Mouse (Mus musculus) midbrain, embryonic 10.5 days (tissue): ENCODE measurements around the gene Pgk1. TPM values are rescaled to one million over a fixed set of nuclear protein-coding genes. Genes with fewer than 3 reads are reported as not detected.
A peak's percentile ranks its signal among the peaks of the same experiment; 100 is the strongest.
"Not testable (repeated sequence)": the region's sequence is repeated elsewhere in the genome, so short reads cannot be mapped to it uniquely, and the experiment has no call there.

ENCODE experiments used
- DNase-seq: peaks from one replicate; pipeline ENCODE4 v3.0.0-alpha.2; 2017; ENCODE audit warnings: low spot score
- H3K27ac ChIP-seq: fragments of 300-500 bp; sonication (generic); replicated peaks from 2 replicates; pipeline ENCODE4 v1.5.1; 2016; ENCODE audit warnings: mild to moderate bottlenecking
- H3K27me3 ChIP-seq: fragments of 300-500 bp; sonication (generic); 2 replicates; pipeline ENCODE4 v1.6.1; 2016; ENCODE audit warnings: low read depth, mild to moderate bottlenecking; ENCODE audit not compliant: poor library complexity, severe bottlenecking
- H3K36me3 ChIP-seq: fragments of 300-500 bp; sonication (generic); 2 replicates; pipeline ENCODE4 v1.6.1; 2016; ENCODE audit warnings: mild to moderate bottlenecking, moderate library complexity
- H3K4me1 ChIP-seq: fragments of 300-500 bp; sonication (generic); 2 replicates; pipeline ENCODE4 v1.6.1; 2016
- H3K4me3 ChIP-seq: fragments of 300-500 bp; sonication (generic); 2 replicates; pipeline ENCODE4 v1.5.1; 2016; ENCODE audit warnings: mild to moderate bottlenecking, moderate library complexity
- H3K9me3 ChIP-seq: fragments of 300-500 bp; sonication (generic); replicated peaks from 2 replicates; pipeline ENCODE4 v1.6.1; 2016; ENCODE audit warnings: mild to moderate bottlenecking
- WGBS: fragments of 180-500 bp; shearing (Covaris S2); methylation state at CpG from one replicate; pipeline ENCODE4 v1.1.7; 2016; 5-methylcytosine and 5-hydroxymethylcytosine counted together
- polyA plus RNA-seq: library from polyadenylated mRNA; unstranded; fragments of >200 nt; fragmentation: Nextera tagmentation; extraction: Ambion mirVana; gene quantifications from 2 replicates; pipeline ENCODE4 v1.2.1, GENCODE M21; 2016

The Pgk1 gene
- polyA plus RNA-seq, 1 experiment from 2014 or later = 609 TPM

DNA sequence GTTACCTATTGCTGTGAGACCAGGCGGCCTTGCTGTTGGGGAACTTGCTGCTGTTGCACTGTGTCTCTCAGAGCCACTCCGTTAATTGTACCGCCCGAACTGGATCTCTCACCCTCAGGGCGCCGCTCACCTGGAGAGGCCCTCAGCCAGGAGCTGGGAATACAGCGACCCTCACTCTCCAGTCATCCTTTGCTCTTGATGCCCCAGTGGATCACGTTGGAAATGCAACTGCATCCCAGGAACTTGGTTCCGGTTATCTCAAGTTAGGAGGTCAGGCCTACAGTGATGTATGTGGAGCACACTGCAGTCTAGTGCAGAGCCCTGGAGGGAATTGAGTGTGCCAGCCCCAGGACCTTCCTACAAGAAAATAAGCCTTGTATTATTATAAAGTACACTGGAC, 10.6 kb upstream of the Pgk1 start:
- Histone ChIP-seq H3K36me3 (no peaks in the 10 kb centered on the region), H3K27me3 (0 out of 2 replicates have a peak, but pooled peaks cover 1% of the 10 kb centered on the region), H3K9me3 (no peaks in the 10 kb centered on the region), H3K4me3 (no peak overlapping the region), H3K4me1 (no peaks in the 10 kb centered on the region), H3K27ac (no peak overlapping the region)
- 64% methylated on average over 9 of the region's 9 CpGs for WGBS
- DNase-seq = no peak

DNA sequence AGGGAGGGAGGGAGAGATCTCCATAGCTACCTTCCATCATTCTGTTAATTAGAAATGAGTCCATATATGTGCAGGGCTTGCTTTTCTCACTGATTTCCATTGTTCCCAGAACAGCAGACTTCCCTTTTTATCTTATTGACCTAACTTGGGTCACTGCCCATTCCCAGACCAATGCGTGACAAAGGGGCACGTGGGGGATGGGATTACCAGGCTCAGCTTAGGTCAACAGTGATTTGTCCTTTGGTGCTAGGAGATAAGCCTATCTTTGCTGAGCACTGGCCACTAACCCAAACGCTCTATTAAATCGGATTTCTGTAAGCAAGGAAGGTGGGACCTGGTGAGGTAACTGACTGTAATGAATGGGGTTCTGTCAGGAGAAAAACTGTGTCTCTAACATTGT, 2.6 kb upstream of the Pgk1 start:
- Histone ChIP-seq H3K4me3 (no peak overlapping the region), H3K27ac (0 out of 2 replicates have a peak overlapping the region, but pooled peaks have one; percentile 38), H3K27me3 (peaks cover 47% of the 10 kb centered on the region), H3K4me1 (peaks cover 33% of the 10 kb centered on the region), H3K36me3 (no peaks in the 10 kb centered on the region), H3K9me3 (no peaks in the 10 kb centered on the region)
- 22% methylated on average over 4 of the region's 4 CpGs for WGBS
- DNase-seq = peak; percentile 53

DNA sequence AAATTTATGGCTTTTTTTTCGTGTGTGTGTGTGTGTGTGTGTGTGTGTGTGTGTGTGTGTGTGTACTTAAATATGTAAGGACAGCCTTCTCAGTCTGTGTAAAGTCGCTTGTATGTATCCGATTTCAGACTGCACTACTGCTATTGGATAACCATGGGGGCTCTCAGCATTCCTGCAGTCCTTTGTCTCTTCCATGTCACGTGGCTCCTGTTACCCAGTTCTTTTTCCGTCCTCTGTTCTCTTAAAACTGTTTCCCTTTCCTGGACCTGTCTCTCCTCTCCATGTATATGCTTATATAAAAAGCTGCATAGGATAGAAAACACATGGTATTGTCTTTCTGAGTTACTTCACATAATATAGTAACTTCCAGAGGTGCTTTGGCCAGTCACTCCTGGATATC, 1.2 kb upstream of the Pgk1 start:
- WGBS = 15% methylated on average over 5 of the region's 5 CpGs
- Histone ChIP-seq H3K4me3 (peak overlapping the region; percentile 64), H3K9me3 (no peaks in the 10 kb centered on the region), H3K4me1 (peaks cover 47% of the 10 kb centered on the region), H3K36me3 (peaks cover 6% of the 10 kb centered on the region), H3K27me3 (peaks cover 47% of the 10 kb centered on the region), H3K27ac (peak overlapping the region; percentile 89)
- DNase-seq = peak; percentile 35

DNA sequence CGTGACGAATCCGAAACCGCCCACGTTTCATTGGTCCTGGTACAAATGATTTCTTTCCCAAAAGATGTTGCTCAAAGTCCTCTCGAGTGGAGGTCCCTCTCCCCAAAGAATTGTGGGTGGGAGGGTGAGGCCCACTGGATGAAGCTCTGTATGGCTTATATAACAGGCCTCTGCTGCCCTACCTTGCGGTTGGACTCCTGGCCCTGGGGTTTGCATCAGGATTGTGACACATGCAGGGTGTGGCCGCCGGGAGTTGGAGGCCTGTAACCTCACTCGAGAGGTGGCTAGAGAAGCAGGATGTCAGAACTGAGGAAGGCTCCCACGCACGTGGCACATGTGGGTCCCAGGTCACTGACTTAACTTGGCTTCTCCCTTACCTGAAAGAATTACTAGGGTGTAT, 837 bp downstream of the Pgk1 start:
- WGBS = 20% methylated on average over 12 of the region's 12 CpGs
- Histone ChIP-seq H3K27me3 (peaks cover 34% of the 10 kb centered on the region), H3K4me3 (peak overlapping the region; percentile 64), H3K9me3 (no peaks in the 10 kb centered on the region), H3K27ac (peak overlapping the region; percentile 89), H3K4me1 (peaks cover 47% of the 10 kb centered on the region), H3K36me3 (peaks cover 22% of the 10 kb centered on the region)
- DNase-seq = no peak

DNA sequence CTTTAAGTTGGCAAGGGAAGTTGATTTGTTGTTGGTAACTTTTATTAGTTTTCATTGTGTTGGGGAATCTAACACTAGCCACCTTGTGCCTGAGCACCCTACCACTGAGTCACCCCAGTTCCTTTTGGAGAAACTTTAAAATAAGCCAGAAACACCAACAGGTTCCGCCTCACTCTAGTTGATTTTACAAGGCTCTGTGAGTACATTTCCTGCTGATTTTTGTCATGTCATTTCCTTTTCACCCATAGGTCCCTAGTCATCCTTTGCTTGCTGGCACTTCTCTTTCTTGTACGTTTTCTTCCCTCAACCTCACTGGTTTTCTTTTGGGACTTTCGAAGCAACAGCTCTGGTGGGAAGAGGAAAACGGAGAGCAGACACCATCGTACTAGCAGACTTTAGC, 2.5 kb downstream of the Pgk1 start:
- Histone ChIP-seq H3K4me3 (peak overlapping the region; percentile 64), H3K4me1 (peaks cover 39% of the 10 kb centered on the region), H3K36me3 (peaks cover 39% of the 10 kb centered on the region), H3K27me3 (peaks cover 35% of the 10 kb centered on the region), H3K9me3 (no peaks in the 10 kb centered on the region), H3K27ac (peak overlapping the region; percentile 89; the same call in 1 of the 2 replicates)
- no peak for DNase-seq
- WGBS = 59% methylated on average over 5 of the region's 5 CpGs

DNA sequence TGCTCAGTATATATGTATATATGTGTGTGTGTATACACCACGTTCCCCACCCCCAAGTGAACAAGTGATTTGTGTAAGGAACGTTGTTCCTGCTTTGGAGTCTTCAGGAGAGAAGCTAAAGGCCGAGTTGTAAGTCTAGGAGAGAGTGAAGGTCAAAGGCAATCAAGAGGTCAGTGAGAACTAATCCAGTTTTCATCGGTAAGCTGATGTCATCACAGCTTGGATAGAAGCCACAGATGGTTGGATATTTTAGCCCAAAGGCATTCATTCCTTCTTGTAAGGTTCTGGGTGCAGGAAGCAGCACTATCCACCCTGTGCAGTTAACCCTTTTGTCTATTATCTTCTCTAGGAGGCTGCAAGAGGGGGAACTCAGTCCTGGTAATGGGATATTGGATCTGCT, 3.2 kb downstream of the Pgk1 start:
- peak overlapping the region; percentile 64 for H3K4me3 ChIP-seq
- DNase-seq = no peak
- H3K4me1 ChIP-seq = peaks cover 34% of the 10 kb centered on the region
- 51% methylated on average over 4 of the region's 4 CpGs for WGBS
- H3K9me3 ChIP-seq = no peaks in the 10 kb centered on the region
- H3K27ac ChIP-seq = no peak overlapping the region
- H3K27me3 ChIP-seq = peaks cover 33% of the 10 kb centered on the region
- H3K36me3 ChIP-seq = peaks cover 46% of the 10 kb centered on the region

DNA sequence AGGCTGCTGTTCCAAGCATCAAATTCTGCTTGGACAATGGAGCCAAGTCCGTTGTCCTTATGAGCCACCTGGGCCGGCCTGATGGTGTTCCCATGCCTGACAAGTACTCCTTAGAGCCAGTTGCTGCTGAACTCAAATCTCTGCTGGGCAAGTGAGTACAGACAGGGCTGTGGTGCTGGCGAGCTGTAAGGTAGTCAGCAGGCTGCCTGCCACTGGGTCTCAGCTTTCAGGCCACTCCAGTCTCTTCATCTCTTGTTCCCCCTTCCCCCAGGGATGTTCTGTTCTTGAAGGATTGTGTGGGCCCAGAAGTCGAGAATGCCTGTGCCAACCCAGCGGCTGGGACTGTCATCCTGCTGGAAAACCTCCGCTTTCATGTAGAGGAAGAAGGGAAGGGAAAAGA, 7.5 kb downstream of the Pgk1 start:
- DNase-seq, H3K27me3 ChIP-seq, H3K27ac ChIP-seq, H3K9me3 ChIP-seq, H3K4me3 ChIP-seq: not testable (repeated sequence)
- 90% methylated on average over 6 of the region's 6 CpGs for WGBS
- Histone ChIP-seq H3K36me3 (peaks cover 89% of the 10 kb centered on the region), H3K4me1 (peaks cover 13% of the 10 kb centered on the region)

DNA sequence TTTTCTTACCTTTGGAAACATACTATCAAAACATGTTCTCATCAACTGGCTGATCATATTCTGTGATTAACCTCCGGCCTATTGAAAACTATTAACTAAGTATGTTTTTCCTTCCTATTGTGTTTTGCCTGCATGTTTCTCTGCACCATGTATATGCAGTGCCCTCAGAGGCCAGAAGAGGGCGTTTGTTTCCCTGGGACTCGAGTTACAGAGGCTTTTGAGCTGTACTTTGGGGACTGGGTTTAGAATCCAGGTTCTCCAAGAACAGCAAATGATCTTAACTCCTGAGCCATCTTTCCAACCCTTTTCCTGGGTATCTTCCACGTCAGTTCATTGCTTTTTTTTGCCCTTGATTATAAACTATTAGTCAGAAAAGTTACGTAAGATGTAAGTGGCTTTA, 10.4 kb downstream of the Pgk1 start:
- H3K36me3 ChIP-seq = peaks cover 98% of the 10 kb centered on the region
- H3K9me3 ChIP-seq = no peaks in the 10 kb centered on the region
- no peak overlapping the region for H3K4me3 ChIP-seq
- 69% methylated on average over 5 of the region's 5 CpGs for WGBS
- no peak overlapping the region for H3K27ac ChIP-seq
- no peak for DNase-seq
- H3K4me1 ChIP-seq = no peaks in the 10 kb centered on the region
- H3K27me3 ChIP-seq = 0 out of 2 replicates have a peak, but pooled peaks cover 5% of the 10 kb centered on the region

DNA sequence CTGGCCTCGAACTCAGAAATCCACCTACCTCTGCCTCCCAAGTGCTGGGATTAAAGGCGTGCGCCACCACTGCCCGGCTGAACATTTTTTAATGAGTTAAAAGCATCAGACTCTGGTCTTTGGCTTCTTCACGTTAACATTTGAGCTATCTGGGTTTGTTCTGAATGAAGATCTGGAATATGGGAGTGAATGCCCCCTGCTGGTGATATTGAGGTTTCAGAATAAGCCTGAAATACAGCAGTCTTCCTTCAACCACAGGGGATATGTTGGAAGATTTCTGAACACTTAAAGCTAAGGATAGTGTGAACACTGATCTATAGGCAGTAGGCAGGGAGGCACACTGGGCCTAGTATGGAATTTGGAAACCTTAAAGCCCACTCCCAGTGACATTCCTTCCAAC, 12.0 kb downstream of the Pgk1 start:
- no peak overlapping the region for H3K27ac ChIP-seq
- H3K4me1 ChIP-seq = no peaks in the 10 kb centered on the region
- DNase-seq = no peak
- 91% methylated on average over 5 of the region's 5 CpGs for WGBS
- no peaks in the 10 kb centered on the region for H3K9me3 ChIP-seq
- no peak overlapping the region for H3K4me3 ChIP-seq
- H3K27me3 ChIP-seq = 0 out of 2 replicates have a peak, but pooled peaks cover under 1% of the 10 kb centered on the region
- peaks cover 95% of the 10 kb centered on the region for H3K36me3 ChIP-seq

DNA sequence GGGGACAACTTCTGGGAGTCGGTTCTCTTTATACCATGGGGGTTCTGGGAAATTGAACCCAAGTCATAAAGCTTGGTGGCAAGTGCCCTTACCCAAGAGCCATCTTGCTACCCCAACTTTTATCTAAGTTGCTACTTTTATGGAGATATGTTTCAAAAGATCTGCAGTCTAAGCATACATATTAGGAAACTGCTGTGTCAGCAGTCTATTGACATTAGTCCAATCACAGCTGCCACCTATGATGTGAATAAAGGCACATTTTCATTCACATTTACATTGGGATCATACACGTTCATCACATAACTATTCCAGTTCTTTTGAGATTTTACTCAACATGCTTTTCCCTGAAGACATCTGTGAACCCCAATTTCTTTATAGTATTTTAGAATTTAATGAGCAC, 22.2 kb downstream of the Pgk1 start:
- Histone ChIP-seq H3K27ac (no peak overlapping the region), H3K36me3 (peaks cover 21% of the 10 kb centered on the region), H3K27me3 (no peaks in the 10 kb centered on the region), H3K9me3 (no peaks in the 10 kb centered on the region), H3K4me1 (no peaks in the 10 kb centered on the region), H3K4me3 (no peak overlapping the region)
- 91% methylated on average over 2 of the region's 2 CpGs for WGBS
- no peak for DNase-seq

DNA sequence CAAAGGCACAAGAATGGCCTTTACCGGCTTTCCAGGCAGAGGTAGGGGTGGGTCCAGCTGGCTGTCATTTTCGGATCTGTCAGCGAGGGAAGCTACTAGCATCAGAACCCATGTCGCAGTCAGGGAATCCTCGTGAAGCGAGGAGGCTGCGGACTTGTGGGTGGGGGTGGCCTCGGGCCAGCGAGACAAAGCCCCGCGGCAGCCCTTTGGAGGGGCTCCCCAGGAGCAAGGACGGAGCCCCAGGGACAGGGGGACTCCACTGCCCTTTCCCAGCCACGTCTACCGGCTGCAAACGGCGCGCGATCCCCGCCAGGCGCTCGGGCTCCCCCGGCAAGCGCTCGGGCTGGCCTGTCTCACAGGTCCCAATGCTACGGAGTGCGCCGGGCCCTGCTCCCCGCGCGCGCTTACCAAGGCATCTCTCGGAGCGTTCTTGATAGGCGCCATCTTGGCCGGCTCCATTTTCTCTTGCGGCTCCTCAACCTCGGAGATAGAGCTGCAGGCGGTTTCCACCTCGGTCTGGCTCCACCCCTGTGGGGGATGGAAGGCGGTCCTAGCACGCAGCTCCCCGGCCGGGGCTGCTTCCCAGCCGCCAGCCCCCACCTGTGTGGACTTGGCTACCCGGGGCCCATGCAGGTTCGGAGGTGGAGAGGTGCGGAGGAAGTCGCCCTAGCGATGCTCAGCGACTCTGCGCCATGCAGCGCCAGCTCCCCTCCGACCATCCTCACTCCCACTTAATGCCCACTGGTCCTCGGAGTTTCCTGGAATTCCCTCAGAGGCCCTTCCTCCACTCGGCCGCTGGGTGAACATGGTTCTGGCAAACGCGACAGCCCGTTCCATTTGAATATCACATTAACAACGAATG, 32.5 kb downstream of the Pgk1 start:
- peak overlapping the region; percentile 90 for H3K27ac ChIP-seq
- H3K27me3 ChIP-seq = peaks cover 16% of the 10 kb centered on the region
- no peaks in the 10 kb centered on the region for H3K36me3 ChIP-seq
- WGBS = 27% methylated on average over 60 of the region's 60 CpGs
- no peaks in the 10 kb centered on the region for H3K4me1 ChIP-seq
- H3K9me3 ChIP-seq = peaks cover 22% of the 10 kb centered on the region
- peak; percentile 75 for DNase-seq
- H3K4me3 ChIP-seq = peak overlapping the region; percentile 67

DNA sequence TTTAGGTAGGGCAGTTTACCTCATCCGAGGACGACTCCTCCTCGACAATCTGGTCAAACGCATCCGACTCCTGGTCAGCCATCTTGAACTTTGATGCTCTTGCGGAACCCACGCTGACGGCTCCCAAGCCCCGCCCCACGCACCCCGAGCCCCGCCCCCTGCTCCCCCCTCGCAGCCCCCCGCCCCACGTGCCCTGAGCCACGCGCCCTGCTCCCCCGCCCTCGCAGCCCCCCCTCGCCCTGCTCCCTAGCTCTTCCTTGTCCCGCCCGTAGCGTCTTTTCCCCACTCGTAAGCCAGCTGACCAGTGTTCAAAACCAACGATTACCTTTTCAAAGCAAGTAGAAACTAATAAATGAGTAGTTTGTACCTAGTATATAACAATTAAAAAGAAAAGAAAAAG, 34.2 kb downstream of the Pgk1 start, which contains the start of gene Taf9b:
Gene Taf9b (minus strand): TSS at position 101 of the 400 bp plus-strand sequence.
- no peak within 1 kb of the TSS for H3K27ac ChIP-seq
- H3K27me3 ChIP-seq = peaks cover 16% of the 10 kb centered on the region
- WGBS = 91% methylated on average over 25 of the region's 25 CpGs
- H3K4me3 ChIP-seq = peak within 1 kb of the TSS; percentile 67
- no peaks in the 10 kb centered on the region for H3K4me1 ChIP-seq
- H3K36me3 ChIP-seq = no peaks in the 10 kb centered on the region
- H3K9me3 ChIP-seq = peaks cover 22% of the 10 kb centered on the region
- no peak for DNase-seq
